Mouse (Mus musculus): ENCODE results near the gene Nes.

Nes gene

DNA sequence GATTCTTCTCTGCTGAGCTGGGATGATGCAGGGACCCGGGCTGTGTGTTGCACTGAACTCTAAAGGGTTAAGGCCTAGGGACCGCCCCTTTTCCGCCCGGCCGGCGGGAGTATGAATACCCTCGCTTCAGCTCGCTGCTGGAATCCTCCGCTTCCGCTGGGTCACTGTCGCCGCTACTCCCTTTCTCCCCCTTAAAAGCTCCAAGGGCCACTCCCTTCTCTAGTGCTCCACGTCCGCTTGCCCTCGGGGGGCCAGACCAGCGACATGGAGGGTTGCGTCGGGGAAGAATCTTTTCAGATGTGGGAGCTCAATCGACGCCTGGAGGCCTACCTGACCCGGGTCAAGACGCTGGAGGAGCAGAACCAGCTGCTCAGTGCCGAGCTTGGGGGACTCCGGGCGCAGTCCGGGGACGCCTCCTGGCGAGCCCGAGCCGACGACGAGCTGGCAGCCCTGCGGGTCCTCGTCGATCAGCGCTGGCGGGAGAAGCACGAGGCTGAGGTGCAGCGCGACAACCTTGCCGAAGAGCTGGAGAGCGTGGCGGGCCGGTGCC lies at the start of gene Nes:
Gene Nes, plus strand, starts transcription at position 140 of the 550 bp plus-strand sequence.
- peak; percentile 55 for DNase-seq

DNA sequence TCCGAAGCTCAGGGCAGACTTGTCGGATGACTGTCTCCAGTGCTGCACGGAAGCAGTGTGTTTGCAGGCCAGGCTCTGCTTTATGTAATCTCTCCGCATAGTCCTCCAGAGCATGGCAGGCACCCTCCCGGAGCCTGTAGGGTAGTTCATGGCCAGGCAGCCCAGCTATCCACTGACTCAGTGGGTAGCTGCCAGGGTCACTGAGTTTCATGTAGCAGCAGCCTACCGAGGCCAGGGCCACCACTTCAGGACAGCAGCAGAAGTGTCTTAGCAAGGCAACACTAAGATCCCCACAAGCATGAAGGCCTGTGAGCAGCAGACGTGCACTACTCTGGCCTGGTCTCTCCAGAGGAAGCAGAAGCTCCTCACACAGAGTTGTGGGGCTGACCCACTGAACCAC lies 45.9 kb upstream of the Nes start:
- no peak for DNase-seq

DNA sequence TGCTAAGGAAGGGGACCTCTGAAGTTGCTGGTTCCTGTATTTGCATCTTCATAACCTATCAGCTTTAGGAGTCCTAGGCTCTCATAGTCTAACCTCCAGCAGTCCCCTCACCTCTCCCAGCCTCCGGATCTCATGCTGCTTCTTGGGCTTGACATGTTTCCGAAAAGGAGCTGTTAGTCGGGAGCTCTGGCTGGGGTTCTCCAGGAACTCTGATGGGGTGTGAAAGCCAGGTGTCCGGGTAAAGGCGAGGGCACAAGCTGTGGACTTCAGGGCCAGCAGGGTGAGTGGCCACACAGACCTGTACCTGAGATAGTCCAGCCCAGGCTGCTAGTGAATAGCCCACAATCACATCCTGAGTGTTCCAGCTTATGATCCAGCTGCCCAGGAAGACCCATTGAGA lies 43.4 kb upstream of the Nes start:
- DNase-seq: no peak

DNA sequence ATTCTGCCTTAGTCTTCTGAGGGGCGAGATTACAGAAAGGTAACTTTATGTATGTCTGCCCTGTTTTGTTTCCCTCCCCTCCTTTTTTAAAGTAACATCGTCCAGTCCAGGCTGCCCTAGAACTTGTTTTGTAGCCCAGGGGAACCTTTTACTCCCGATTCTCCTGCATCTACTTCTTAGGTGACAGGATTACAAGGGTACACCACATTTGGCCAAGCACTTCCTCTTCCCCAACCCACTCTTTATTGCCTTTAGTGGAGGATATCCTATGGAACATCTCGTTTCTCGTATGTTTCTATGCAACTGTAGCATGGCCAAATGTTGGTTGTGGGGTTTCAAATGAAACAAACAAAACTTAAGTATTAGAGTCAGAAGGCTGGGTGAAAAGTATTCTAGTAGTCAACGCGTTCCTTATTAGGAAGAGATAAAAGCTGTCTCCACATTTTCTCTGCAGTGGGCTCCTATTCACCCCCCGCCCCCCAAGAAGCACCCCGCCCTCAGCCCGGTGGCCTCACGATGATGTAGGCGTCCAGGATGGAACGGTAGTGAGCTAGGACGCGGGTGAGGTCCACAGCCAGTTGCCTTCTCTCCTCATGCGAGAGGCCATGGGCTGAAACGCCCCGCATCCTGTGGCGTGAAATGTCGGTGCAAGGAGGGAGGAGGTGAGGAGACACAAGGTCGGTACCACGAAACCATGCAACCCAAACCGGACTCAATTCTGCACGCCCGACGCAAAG lies 41.4 kb upstream of the Nes start:
- DNase-seq: no peak

DNA sequence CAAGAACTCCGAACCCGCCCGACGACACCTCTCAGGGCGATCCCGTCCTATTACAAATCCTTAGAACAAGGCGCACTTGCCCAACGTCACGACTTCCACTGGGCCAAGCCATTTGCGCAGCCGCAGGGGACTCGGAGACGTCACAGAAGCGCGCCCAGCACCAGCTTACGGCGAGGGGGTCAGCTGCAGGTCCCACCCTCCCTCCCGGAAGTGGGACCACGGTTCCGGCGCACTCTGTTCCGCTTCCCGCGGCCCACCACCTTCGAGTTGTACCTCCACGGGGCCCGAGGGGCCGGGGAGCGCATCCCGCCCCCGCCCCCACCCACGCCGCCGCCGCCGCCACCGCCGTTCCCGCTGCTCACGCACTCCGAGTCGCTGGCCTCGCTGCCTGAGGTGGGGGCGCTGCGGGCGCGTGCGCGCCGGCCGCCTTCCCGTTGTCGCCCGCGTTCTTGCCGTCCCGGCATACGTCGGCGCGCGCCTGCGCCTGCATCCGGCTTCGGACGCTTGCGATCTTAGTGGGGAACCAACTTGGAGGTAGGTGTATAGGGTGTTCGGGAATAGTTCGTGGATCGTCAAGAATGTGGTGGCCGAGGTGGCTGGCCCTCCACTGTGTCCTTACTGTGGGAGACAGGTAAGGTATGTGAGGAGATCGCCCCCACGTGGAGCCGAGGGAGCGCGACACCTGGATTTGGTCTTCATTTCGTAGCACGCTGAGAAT lies 40.6 kb upstream of the Nes start, which contains the start of the genes Isg20l2 and Rrnad1:
Gene Isg20l2, plus strand, starts transcription at position 237 of the 718 bp plus-strand sequence.
Gene Rrnad1, minus strand, starts transcription at position 640 of the 718 bp plus-strand sequence.
- peak; percentile 97 for DNase-seq

DNA sequence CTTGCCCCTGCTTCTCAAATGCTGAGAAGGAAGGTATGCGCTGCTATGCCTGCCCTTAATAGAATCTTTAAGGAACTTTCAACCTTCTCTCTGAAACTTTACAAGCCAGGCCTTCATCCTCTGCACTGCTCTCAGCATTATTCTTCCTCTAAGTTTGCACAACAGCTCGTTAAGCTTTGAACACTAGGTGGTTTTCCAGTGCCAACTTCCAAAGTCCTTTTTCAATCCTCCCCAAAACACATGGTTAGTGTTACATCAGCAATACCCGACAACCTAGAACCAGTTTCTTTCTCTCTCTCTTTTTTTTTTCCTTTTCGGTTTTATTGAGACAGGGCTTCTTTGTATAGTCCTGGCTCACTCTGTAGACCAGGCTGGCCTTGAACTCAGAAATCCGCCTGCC lies 36.9 kb upstream of the Nes start:
- DNase-seq: no peak

DNA sequence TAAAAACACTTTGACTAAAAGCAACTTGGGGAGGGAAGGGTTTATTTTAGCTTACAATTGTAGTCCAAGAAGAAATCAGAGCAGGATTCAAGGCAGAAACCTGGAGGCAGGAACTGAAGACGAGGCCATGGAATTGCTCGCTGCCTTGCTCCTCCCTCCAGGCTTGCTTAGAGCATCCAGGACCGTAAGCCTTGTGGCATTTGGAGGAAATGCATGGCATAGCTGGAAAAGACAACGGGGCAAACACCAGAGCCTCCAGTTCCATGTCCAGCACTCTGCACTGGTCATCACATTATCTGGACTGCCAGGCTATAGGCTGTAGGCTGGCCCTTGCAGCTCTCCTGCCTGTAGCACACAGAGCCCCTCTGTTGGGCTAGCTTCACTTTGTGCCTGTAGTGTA lies 36.4 kb upstream of the Nes start:
- DNase-seq: no peak

DNA sequence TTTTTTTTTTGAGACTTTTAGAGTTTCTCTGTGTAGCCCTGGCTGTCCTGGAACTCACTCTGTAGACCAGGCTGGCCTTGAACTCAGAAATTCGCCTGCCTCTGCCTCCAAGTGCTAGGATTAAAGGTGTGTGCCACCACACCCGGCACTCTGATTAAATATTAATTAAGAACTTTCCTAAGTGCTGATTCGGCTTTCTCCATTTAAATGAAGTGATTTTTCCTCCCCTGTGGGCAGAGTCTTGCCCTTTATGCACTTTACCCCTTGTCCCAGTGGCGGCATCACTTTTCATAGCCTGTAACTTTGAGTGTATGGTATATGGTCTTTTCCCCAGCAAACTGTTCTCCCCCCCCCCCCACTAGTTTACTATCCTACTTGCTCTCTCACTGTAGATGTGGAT lies 35.7 kb upstream of the Nes start:
- no peak for DNase-seq

DNA sequence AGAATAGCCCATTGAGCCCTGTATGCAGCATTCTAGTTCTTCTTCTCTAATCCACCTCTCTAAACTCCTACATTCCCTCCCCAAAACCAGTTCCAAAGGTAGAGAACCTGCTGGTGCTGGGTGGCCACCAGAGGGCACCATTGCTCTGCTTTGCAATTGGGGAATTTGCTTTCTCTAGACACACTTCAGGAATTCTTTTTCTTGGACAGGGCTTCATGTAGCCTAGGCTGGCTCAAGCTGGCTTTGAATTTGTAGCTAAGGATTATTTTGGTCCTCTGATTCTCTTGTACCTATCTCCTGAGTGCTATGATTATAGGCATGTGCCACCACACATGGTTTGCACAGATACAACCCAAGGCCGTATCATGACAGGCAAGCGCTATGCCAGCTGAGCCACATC lies 35.1 kb upstream of the Nes start:
- DNase-seq: peak; percentile 95

DNA sequence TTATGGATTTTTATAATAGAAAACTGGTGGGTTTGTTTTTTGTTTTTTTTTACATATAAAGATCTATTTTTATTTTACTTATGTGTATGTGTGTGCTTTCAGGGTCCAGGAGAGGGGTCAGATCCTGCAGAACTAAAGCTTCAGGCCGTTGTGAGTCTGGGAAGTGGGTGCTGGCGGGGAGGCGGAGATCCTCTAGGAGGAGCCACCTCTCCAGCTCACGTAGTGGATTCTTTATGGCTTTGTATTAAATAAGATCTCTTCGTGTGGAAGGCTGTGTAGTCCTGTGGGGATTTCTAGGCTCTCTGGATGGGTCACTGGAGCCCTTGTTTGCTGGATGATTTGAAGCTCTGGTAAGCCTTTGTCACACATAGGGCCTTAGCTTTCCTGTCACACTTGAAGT lies 30.3 kb upstream of the Nes start:
- DNase-seq: no peak

DNA sequence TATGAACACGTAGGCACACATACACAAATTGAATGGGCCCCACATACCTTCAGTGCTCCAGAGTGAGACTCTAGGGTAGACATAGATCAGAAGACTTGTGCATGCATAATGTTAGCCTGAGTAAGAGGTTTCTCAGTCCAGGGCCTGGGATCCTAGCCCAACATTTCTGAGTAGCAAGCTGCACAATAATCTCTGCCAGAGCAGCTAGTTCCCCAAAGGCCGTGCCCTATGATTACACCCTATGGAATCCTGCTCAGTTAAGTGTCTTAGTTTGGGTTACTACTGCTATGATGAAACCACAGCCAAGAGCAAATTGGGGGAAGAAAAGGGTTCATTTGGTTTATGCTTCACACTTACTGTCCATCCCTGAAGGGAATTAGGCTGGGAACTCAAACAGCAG lies 28.4 kb upstream of the Nes start:
- DNase-seq: no peak

DNA sequence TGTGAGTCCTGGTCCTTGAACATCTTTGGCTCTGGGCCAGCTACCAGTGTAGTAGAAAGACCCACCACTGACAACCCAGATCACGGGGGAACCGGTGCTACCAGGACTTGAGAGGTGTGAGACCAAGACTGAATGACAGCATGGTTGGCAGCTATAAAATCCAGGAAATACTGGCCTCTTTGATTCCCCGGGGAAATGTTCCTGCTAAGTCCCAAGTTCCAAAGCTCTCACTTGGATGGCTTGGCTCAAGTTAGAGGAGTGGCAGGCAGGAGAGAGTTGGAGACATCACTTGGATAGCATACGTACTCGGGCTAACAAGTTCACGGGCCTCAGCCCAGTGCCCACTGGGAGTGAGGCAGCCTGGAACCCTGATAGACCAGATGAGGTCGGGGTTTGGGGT lies 27.3 kb upstream of the Nes start:
- no peak for DNase-seq

DNA sequence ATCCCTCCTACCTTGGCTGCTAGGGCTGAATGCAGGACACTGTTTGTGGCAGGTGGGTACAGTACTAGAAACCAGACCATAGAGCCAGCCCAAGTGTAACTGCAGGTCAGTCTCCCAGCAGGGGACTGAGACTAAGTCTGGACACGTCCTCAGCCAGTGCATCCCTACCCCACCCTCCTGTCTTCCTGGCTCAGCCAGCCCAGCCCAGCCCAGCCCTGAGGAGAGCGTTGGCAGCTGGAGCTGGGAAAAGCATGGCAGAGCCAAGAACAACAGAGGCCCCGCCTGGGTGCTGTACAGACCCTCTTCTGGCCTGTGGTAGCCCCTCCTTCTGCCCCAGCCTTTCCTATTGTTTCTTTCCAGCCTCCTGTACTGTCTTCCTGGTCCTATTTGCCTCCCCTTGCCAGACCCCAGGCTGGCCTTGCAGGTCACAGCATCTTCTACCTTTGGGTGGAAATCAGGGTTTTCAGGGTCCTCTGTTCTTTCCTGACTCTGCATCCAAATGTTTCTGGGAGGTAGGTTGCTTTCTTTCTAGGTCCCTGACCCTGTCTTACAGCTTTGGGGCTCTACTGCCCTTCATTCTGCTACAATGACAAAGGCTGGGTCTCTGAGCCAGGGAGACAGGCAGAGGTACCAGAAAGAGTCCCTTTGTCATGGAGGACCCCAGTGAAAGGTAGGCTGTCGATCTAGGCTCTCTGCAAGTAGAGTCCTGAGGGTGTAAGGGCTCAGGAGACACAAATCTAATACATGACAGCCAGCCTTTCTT lies 25.9 kb upstream of the Nes start:
- DNase-seq: no peak

DNA sequence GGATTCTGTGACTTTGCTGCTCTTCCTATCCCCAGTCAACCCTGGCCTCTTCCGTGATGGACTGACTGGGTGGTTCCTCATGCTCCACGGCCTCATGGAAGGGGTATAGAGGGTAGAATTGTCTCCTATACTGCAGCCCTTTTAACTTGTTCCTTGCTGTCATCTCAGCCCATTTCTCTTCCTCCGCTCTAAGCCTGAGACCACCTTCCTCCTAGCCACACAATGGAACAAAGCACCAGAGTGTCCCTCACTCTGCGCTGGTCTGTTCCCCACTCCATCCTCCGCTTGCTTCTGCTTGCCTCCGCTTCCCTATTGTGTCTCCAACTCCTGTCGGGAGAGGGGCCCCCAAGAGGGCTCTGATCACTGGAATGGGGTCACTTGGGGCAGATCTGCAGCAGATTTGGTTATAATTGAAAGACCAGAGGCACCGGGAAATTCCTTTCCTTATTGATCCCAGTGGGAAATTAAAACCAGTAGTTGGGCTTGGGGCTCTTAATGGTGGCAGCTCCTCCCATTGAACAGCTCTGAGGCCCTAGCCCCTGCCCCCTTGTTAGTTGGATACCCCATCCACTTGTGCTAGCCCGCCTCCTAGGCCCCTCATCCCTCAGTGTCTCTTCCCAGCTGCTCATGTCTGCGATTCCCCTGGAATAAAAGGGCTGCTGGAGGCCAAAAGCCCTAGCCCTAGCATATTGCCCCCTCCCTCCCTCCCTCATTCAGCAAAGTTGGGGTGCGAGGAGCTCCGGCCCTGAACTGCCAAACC lies 24.9 kb upstream of the Nes start:
- no peak for DNase-seq

DNA sequence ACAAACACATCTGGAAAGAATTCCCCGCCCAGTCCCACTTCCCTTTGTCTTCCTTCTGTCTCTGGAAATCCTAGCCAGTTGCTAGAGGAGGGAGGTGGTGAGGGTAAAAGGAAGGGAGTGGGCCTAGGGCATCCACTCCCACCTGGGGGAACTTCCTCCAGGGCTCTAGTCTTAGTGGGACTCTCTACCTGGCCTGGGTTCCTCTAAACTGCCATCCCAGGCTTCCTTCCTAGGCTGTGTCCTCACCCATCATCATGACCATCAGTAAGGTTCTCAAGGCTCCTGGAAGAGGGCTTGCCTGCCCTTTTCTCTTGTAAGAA lies 24.4 kb upstream of the Nes start:
- DNase-seq: no peak

DNA sequence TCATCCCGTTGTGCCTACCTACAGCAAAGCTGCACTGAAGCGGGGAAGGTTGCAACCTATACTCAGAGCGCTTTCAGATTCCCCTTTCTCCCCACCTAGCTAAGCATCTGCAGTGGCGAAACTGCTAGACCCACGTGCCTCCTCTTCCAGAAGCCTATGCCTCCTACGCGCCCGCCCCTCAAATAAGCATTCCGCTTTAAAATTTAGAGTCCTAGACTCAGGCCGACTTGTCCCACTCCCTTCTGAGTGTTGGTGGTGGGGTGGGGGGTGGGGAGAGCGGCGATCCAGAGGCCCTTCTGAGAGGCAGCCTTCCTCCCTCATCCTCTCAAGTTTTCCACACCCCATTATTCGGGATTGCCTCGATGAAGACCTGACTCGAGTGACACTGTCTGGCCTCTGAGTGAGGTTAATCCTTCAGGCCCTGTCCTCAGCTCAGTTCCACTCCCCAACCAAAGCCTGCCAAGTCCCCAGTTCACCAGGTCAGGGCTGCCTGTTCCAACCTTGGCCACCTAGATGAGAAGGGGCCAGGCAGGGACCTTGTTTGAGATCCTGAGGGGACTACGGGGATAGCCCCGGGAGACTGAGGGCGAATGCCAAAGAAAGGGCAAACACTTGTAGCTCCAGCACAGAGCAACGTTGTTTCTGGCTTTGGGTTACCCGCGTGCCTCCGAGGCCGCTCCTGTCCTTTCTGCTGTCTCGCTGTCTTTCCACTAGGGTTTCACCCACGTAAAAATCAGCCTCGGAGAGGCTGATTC lies 23.6 kb upstream of the Nes start:
- DNase-seq: no peak

DNA sequence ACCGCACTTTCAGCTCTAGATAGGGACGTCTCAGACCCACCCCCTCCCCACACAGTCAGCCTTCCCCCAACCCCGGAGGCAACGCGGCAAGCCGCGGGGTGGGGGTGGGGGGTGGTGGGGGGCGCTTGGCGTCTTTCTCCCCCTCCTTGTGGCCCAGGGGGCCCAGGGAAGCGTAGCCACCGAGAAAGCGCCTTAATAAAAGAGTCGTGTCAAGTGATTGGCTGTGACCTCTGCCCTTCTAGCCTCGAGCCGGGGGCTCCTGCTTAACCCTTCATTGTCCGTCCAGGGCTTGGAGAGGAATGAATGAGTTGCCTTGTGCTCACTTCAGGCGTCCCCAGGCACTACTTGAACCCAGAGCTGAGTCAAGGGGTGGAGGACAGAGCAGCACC lies 23.1 kb upstream of the Nes start:
- no peak for DNase-seq

DNA sequence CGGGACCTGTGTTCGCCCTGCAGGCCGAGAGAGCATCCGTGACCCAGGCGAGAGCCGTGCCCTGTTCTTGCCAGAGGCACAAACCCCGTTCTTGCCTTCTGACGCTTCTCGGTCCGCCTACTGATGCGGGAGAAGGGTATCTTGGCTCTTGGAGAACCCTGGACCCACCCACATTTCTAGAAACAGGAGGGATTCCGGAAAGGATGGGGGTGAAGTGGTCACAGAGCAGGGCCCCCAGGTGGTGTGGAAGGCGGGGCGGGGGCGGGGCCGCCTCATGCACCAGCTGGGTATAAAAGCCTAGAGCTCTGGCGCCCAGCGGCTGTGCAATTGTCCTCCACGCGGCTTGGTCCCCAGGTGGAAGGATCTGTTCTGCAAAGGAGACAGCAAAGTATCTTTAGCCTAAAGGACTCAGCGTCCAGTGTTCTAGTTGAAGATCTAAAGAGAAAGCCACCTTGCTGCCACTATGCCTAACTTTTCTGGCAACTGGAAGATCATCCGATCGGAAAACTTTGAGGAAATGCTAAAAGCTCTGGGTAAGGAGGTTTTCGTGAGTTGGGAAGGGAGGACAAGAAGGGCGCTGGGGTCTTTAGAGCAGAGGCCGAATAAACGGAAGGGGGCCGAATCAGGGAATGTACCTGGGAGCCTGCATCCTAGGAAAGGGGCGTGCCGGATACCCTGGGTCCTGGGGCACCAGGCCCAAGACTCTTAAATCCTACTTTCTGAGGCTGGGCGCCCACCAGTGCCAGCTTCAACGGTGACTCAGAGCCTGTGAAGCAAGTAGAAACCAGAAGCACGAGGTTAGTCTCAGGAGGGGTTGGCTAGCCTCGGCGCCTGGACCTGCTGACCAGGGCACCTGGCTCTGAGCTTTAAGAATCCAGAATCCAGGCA lies 22.3 kb upstream of the Nes start, which contains the start of gene Crabp2:
Gene Crabp2, plus strand, starts transcription at position 289 of the 888 bp plus-strand sequence.
- no peak for DNase-seq

DNA sequence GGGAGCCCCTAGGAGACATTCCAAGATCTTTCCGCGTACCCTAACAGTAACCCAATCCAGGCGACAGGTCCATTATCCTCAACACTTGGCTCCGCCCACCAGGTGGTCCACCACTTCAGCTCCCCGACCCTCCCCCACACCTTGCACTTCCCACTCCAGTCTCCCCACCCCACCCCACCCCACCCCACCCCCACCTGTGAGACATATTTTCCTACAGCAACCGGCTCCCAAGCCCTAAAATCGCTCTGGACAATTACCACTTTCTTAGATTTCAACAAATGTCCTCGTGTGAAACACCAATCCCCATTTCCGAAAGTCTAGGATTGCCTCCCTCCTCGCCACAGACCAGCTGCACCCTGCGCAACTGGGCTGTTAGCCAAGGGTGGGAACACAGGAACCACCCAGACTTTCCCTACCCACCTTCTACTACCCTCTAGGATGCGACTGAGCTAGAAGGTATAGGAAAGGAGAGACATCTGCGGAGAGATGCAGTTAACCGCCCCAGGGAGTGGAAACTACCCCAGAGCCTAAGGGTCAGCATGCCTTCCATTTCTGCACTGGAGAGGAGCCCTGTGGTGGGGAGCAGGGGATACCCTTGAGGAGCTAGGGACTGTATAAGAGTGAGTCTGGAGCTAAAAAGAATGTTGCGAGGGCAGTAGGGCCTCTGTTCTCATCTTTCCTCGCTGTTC lies 21.5 kb upstream of the Nes start:
- no peak for DNase-seq

DNA sequence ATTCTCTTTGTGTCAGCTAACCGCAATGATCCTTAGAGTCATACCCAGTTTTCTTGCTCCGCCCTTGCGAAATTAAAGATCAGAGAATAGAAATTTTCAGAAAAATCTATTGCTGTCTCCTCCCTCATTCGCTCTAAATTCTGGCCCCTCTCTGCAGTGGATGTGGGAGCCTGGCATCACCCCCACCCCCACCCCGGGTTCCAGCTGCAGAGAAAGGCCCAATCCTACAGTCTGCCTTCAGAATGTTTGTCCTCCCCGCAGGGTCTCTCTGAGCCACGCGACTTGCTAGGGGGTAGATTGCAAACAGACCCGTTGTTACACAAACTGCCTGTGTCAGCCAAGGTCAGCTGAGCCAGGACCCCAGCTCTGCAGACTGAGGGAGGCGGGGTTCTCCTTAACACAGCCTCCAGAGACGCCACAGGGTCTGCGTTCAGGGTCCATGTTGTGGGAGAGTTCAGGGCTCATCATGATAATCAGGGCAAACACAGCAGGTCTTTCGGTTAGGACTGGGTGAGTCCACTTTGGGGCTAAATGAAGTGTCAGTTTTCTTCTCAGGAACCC lies 20.8 kb upstream of the Nes start:
- no peak for DNase-seq
